Mouse (Mus musculus) liver, adult (tissue): ENCODE measurements at regions not wholly inside any gene's neighbourhood (a gene's known extent, or its start where the extent isn't known, plus 50 kb on each side); places are given as distances from the start of the nearest gene placed in this dataset.

Experiments used
- GATA4 ChIP-seq: IDR thresholded peaks from 2 replicates; pipeline ENCODE4 v1.6.1; 2014; ENCODE audit warnings: mild to moderate bottlenecking, low read length; ENCODE audit not compliant: insufficient replicate concordance

GRCm38 (mm10) chr16:25198844-25199243 lies 87.8 kb upstream of the Tprg start:
- TF ChIP-seq GATA4: no peak

DNA sequence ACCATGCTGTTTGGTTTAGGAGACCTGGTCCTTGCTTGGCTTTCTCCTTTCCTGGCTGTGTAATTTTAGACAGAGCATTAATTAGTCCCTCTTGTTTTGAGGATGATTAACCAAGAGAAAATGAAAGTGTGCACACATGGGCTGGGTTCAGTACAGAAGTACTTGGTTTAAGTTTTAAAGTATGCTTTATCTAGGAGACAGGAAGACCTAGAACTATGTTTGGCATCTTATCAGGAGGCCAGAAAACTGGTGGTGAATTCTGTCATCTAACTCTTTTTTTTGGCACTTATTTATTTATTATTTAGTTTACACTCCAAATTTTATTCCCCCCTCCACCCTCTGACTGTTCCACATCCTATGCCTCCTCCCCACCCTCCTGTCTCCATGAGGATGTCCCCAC lies 86.6 kb upstream of the Tprg start:
- no peak for TF ChIP-seq GATA4

- no peak for TF ChIP-seq GATA4
Measured at GRCm38 (mm10) chr16:25201094-25201770, 85.4 kb upstream of the Tprg start.

DNA sequence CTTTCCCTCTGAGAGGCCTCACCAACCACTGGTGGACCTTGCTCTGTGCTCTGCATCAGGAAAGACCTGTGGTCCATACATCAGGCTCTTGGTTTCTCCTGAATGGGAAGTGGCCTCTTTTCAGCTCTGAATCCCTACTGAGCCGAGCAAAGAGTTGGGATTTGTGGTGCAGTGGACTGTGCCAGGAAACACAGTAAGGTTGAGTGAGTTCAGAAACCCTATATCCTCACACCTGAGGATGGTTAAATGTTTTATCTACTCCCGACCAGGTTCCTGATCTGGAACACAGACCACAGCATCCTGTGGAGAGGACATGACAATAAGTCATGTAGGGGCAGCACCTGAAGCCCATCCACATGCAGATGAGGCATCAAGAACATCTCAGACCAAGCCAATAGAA lies 73.4 kb upstream of the Tprg start:
- no peak for TF ChIP-seq GATA4

GRCm38 (mm10) chr16:25220552-25220951 lies 66.1 kb upstream of the Tprg start:
- no peak for TF ChIP-seq GATA4

DNA sequence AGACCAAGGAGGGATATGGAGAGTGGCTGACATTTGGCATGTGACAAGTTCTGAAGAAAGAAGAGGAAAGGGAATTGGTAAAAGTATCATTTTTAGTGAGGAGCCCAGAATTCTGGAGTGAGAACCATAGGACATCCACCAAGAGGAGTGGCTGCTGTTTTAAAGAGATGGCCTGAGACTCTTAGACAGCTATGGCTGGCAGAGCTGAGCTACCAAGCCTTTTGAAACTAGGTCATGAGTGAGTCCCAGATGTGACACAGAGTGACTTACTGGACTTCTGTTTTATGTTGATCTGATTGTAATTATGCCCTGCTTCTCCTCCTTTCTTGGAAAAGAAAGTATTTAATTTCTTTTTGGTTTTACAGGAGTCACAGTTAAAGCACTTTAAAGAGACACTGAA lies 61.8 kb upstream of the Tprg start:
- no peak for TF ChIP-seq GATA4
